Mouse (Mus musculus) liver, embryonic 16.5 days (tissue): ENCODE measurements at regions not wholly inside any gene's neighbourhood (a gene's known extent, or its start where the extent isn't known, plus 50 kb on each side); places are given as distances from the start of the nearest gene placed in this dataset.

Source experiments
- ATAC-seq: fragments of 200-750 bp; cut with Nextera tagmentation; 2 replicates; pipeline ENCODE4 v1.8.0; 2017; ENCODE audit warnings: low read depth, mild to moderate bottlenecking, moderate number of reproducible peaks, moderate library complexity
- H3K27ac ChIP-seq: fragments of 300-500 bp; sonication (generic); 2 replicates; pipeline ENCODE4 v1.5.1; 2014; ENCODE audit warnings: mild to moderate bottlenecking, low read length
- H3K27me3 ChIP-seq: fragments of 300-500 bp; sonication (generic); 2 replicates; pipeline ENCODE4 v1.6.1; 2014; ENCODE audit warnings: low read depth, low read length, mixed read lengths; ENCODE audit not compliant: control insufficient read depth, insufficient read depth
- H3K36me3 ChIP-seq: fragments of 300-500 bp; sonication (generic); 2 replicates; pipeline ENCODE4 v1.6.1; 2014; ENCODE audit warnings: mild to moderate bottlenecking; ENCODE audit not compliant: control insufficient read depth, insufficient read depth
- H3K4me1 ChIP-seq: fragments of 300-500 bp; sonication (generic); 2 replicates; pipeline ENCODE4 v1.6.1; 2014; ENCODE audit warnings: low read depth, low read length, mixed read lengths; ENCODE audit not compliant: control insufficient read depth
- H3K4me2 ChIP-seq: fragments of 300-500 bp; sonication (generic); 2 replicates; pipeline ENCODE4 v1.6.1; 2014; ENCODE audit warnings: low read depth, low read length, mixed read lengths
- H3K4me3 ChIP-seq: fragments of 300-500 bp; sonication (generic); 2 replicates; pipeline ENCODE4 v1.5.1; 2014; ENCODE audit warnings: low read depth, mild to moderate bottlenecking, low read length
- H3K9ac ChIP-seq: fragments of 300-500 bp; sonication (generic); 2 replicates; pipeline ENCODE4 v1.6.1; 2014; ENCODE audit warnings: low read depth, low read length
- H3K9me3 ChIP-seq: fragments of 300-500 bp; sonication (generic); replicated peaks from 2 replicates; pipeline ENCODE4 v1.6.1; 2016; ENCODE audit warnings: low read length; ENCODE audit not compliant: control insufficient read depth
- WGBS: fragments of 180-500 bp; shearing (Covaris S2); extraction: QIAGEN DNeasy Blood & Tissue Kit; methylation state at CpG from one replicate; pipeline ENCODE4 v1.1.7; 2014; ENCODE audit not compliant: insufficient replicate concordance; 5-methylcytosine and 5-hydroxymethylcytosine counted together

- no peaks in the 10 kb centered on the region for H3K27me3 ChIP-seq
Measured at GRCm38 (mm10) chr4:124329107-124329771, 281.4 kb downstream of the 3100002H09Rik start.

DNA sequence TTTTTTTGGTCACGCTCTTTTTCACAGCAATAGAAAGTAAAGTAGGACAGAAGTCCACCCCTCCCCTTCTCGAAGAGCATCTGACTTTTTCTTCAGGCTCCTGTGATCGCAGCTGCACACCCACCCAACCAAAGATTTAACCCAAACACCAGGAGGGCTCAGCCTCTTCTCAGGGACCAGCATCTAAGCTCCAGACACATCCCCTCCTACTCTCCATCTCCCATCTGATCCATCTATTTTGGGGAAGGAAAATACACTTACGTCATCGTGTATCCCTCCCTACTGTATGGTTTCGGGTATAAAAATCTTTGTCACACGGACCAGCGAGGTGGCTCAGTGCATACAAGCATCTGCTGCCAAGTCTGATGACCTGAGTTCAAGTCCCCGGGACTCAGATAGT, 284.3 kb downstream of the 3100002H09Rik start:
- Histone ChIP-seq H3K4me2 (no peak overlapping the region), H3K4me3 (no peak overlapping the region), H3K27me3 (no peaks in the 10 kb centered on the region), H3K9me3 (no peaks in the 10 kb centered on the region), H3K4me1 (no peaks in the 10 kb centered on the region), H3K36me3 (no peaks in the 10 kb centered on the region), H3K27ac (no peak overlapping the region), H3K9ac (no peak overlapping the region)
- ATAC-seq: no peak
- 68% methylated on average over 9 of the region's 9 CpGs for WGBS

More at GRCm38 (mm10) chr4:124329107-124329771, 281.4 kb downstream of the 3100002H09Rik start:
- H3K9me3 ChIP-seq: no peaks in the 10 kb centered on the region
- H3K4me2 ChIP-seq: no peak overlapping the region
- H3K4me3 ChIP-seq: no peak overlapping the region
- H3K9ac ChIP-seq: no peak overlapping the region
- WGBS: 67% methylated on average over 15 of the region's 15 CpGs
- H3K4me1 ChIP-seq: no peaks in the 10 kb centered on the region
- no peak for ATAC-seq
- no peaks in the 10 kb centered on the region for H3K36me3 ChIP-seq
- H3K27ac ChIP-seq: no peak overlapping the region

- no peaks in the 10 kb centered on the region for H3K27me3 ChIP-seq
- ATAC-seq: no peak
- WGBS: 33% methylated on average over 3 of the region's 3 CpGs
Measured at GRCm38 (mm10) chr4:124323589-124323988, 287.0 kb downstream of the 3100002H09Rik start.

GRCm38 (mm10) chr4:124321221-124321620, 289.4 kb downstream of the 3100002H09Rik start:
- no peaks in the 10 kb centered on the region for H3K27me3 ChIP-seq
- no peak overlapping the region for H3K9ac ChIP-seq
- no peak overlapping the region for H3K4me2 ChIP-seq
- WGBS: 44% methylated on average over 7 of the region's 7 CpGs
- H3K4me3 ChIP-seq: no peak overlapping the region
- H3K4me1 ChIP-seq: no peaks in the 10 kb centered on the region
- no peak overlapping the region for H3K27ac ChIP-seq
- no peaks in the 10 kb centered on the region for H3K36me3 ChIP-seq
- no peaks in the 10 kb centered on the region for H3K9me3 ChIP-seq
- ATAC-seq: no peak

More at GRCm38 (mm10) chr4:124323589-124323988, 287.0 kb downstream of the 3100002H09Rik start:
- Histone ChIP-seq H3K4me3 (no peak overlapping the region), H3K4me2 (no peak overlapping the region), H3K36me3 (no peaks in the 10 kb centered on the region), H3K9ac (no peak overlapping the region), H3K9me3 (no peaks in the 10 kb centered on the region), H3K4me1 (no peaks in the 10 kb centered on the region), H3K27ac (no peak overlapping the region)

GRCm38 (mm10) chr4:124317042-124317441, 293.6 kb downstream of the 3100002H09Rik start:
- no peaks in the 10 kb centered on the region for H3K36me3 ChIP-seq
- no peak overlapping the region for H3K4me3 ChIP-seq
- no peaks in the 10 kb centered on the region for H3K27me3 ChIP-seq
- H3K9me3 ChIP-seq: no peaks in the 10 kb centered on the region; the same call in 1 of the 2 replicates
- no peak for ATAC-seq
- H3K4me1 ChIP-seq: no peaks in the 10 kb centered on the region
- WGBS: 10% methylated on average over 4 of the region's 4 CpGs
- no peak overlapping the region for H3K27ac ChIP-seq
- no peak overlapping the region for H3K9ac ChIP-seq
- H3K4me2 ChIP-seq: no peak overlapping the region

GRCm38 (mm10) chr4:124311657-124312056, 298.9 kb downstream of the 3100002H09Rik start:
- Histone ChIP-seq H3K36me3 (no peaks in the 10 kb centered on the region), H3K4me3 (no peak overlapping the region), H3K9ac (no peak overlapping the region), H3K27ac (no peak overlapping the region), H3K4me1 (no peaks in the 10 kb centered on the region), H3K27me3 (no peaks in the 10 kb centered on the region), H3K4me2 (no peak overlapping the region), H3K9me3 (no peaks in the 10 kb centered on the region; the same call in 1 of the 2 replicates)
- ATAC-seq: no peak
- WGBS: 58% methylated on average over 5 of the region's 5 CpGs

DNA sequence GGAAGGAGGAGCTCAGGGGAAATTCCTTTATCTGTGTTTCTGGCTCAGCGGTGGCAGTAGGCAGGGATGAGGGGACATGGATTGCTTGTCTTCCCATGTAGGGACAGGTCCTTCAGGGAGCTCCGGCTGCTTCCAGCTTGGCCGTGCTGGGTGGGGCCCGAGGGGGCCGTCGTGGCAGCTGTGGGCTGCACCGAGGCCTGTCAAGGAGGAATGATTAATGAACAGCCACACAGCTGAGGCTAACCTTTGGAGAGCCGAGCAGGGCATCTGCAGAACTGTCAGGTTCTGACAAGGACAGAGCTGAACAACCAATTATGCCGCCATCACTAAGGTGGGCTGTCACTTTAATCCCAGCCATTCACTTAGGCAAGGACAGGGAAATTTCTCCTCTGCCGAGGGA, 300.0 kb downstream of the 3100002H09Rik start:
- no peaks in the 10 kb centered on the region for H3K36me3 ChIP-seq
- H3K9ac ChIP-seq: no peak overlapping the region
- H3K4me1 ChIP-seq: no peaks in the 10 kb centered on the region
- H3K27ac ChIP-seq: no peak overlapping the region
- H3K9me3 ChIP-seq: no peaks in the 10 kb centered on the region; the same call in 1 of the 2 replicates
- no peak overlapping the region for H3K4me3 ChIP-seq
- 19% methylated on average over 10 of the region's 10 CpGs for WGBS
- H3K27me3 ChIP-seq: no peaks in the 10 kb centered on the region
- no peak overlapping the region for H3K4me2 ChIP-seq
- no peak for ATAC-seq

DNA sequence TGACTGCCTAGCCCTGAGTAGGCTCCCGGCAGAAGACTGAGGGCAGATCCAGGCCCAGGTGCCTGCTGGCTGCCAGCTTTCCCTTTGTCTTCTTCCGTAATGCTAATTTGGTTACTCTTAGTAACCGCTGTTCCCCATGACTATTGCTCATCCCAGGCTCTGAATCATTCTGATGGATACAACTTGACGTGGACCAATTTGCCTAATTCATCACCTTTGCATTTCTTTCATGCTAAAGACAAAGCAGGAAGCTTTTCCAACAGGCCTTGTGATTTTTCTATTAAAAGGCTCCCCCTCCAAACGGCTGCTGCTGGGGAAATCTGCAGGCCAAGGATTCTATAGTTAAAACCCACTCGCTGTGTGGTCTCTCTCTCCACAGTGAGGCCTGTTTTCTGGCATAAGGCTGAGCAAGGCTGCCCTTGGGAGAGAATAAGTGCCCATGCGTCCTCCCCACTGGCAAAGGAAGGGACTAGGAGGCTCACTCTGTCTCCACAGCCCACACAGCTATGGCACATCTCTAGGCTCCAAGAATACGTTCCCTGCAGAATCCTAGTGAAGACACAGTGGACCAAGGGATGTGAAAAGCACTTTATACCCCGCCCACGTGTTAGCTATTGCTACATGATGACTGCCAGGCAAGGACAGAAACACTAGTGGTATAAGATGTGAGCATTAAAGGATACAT, 304.6 kb downstream of the 3100002H09Rik start:
- H3K27ac ChIP-seq: no peak overlapping the region
- no peak overlapping the region for H3K9ac ChIP-seq
- H3K4me1 ChIP-seq: no peaks in the 10 kb centered on the region
- no peak overlapping the region for H3K4me2 ChIP-seq
- no peaks in the 10 kb centered on the region for H3K27me3 ChIP-seq
- H3K4me3 ChIP-seq: no peak overlapping the region
- H3K36me3 ChIP-seq: no peaks in the 10 kb centered on the region
- no peak for ATAC-seq
- no peaks in the 10 kb centered on the region for H3K9me3 ChIP-seq
- WGBS: 50% methylated on average over 10 of the region's 10 CpGs

- H3K4me1 ChIP-seq: no peaks in the 10 kb centered on the region
- no peak overlapping the region for H3K4me2 ChIP-seq
- H3K4me3 ChIP-seq: no peak overlapping the region
- H3K27ac ChIP-seq: no peak overlapping the region
- no peak overlapping the region for H3K9ac ChIP-seq
- H3K9me3 ChIP-seq: no peaks in the 10 kb centered on the region
- no peak for ATAC-seq
- no peaks in the 10 kb centered on the region for H3K27me3 ChIP-seq
- H3K36me3 ChIP-seq: no peaks in the 10 kb centered on the region
- WGBS: 54% methylated on average over 7 of the region's 7 CpGs
Measured at GRCm38 (mm10) chr4:124302950-124303349, 307.7 kb downstream of the 3100002H09Rik start.
